Mouse (Mus musculus) adrenal gland, adult 18-20 months (tissue): ENCODE measurements at regions not wholly inside any gene's neighbourhood (a gene's known extent, or its start where the extent isn't known, plus 50 kb on each side); places are given as distances from the start of the nearest gene placed in this dataset.

ENCODE experiments used
- DNase-seq, 2 experiments: peaks; one replicate each; pipeline ENCODE4 v3.0.0; 2021 to 2022; ENCODE audit warnings: low spot score in 2 of 2

DNA sequence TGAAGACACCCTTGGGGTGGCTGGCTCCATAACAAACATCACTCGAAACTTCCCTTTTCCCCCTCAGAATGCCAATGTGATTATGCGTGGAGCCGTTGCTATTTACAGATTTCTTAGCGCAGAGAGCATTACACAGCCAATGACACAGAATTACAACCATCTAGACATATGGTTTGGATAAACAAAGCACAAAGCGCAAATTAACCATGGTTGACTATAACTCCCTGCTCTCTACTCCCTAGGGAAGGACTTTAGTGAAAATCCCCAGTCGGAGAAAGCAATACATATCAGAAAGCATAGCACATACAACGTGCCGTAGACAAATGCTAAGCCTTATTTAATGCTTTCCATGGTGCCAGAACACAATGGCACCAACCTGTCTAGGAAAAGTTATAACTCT lies 131.8 kb downstream of the Tshz3 start:
- no peak for DNase-seq

DNA sequence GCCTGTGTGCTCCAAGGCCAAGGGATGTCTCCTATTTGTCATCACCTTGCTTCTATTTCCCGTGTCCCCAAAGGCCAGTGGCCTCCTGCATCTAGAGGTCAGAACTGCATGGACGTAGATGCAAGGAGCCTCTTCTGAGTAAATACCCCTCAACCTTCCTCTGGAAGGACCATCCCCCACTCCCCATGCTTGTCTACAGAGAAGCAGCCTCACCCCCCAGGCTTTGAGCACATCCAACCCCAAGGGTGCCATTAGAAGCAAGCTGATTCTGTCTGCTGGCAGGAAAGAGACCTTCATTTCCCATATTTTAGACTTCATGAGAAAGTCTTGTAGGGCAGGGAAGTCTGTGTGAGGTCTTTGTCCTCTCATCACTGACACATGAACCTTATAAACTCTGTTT lies 132.2 kb downstream of the Tshz3 start:
- no peak for DNase-seq

DNA sequence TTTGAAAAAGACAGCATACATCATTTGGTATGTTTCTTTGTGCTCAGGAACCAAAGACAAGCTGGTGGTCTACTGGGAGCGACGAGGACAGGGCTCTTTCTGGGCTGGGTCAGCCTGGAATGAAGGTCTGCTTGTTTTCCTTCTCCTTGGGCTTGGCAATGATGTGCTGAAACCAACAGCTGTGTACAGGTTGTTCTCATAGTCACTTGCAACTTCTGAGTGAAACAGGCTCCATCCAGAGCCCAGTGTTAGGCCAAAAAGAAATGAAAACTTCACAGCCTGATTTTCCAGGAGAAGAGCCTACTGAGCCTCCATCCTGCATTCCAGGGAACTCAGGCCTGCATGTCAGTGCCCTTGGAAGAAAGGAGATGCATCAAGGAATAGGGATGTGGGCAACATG lies 150.4 kb downstream of the Tshz3 start:
- DNase-seq, result no peak

- DNase-seq, result no peak
Measured at GRCm38 (mm10) chr7:36851275-36851889, 153.5 kb downstream of the Tshz3 start.

GRCm38 (mm10) chr7:36854308-36854707 lies 156.4 kb downstream of the Tshz3 start:
- no peak for DNase-seq

DNA sequence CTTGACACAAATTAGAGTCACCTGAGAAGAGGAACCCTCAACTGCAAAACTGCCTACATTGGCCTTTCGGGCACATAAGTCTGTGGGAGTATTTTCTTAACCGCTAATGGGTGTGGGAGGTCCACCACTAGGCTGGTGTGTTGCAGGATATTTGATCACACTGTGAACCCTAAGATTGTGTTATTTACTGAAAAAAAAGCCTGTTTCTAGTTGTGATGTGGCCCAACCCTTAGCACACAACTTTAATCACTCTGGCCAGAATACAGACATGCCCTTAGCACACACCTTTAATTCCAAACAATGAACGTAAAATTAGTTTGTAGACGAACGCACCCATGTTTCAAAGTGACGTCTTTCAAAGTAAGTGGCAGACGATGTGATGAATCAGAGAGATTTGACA lies 161.5 kb downstream of the Tshz3 start:
- DNase-seq, result no peak

GRCm38 (mm10) chr7:36862481-36862880 lies 164.6 kb downstream of the Tshz3 start:
- DNase-seq, result no peak

DNA sequence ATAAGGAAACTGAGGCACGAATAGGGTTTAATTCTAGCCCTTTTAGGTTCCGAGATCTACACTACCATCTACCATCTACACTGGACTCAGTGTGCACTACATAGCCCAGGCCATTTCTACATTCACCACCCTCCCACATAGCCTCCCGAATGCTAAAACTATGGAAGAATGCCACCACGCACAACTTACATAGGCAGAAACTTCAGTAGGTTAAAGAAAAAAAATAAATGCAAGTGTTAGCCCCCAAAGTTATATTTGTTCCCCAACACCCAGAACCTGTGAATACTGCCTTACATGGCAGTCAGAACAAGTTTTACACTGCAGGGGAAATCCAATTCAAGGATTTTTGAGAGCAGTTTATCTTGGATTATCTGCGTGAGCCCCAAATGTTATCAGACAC lies 165.8 kb downstream of the Tshz3 start:
- no peak for DNase-seq

DNA sequence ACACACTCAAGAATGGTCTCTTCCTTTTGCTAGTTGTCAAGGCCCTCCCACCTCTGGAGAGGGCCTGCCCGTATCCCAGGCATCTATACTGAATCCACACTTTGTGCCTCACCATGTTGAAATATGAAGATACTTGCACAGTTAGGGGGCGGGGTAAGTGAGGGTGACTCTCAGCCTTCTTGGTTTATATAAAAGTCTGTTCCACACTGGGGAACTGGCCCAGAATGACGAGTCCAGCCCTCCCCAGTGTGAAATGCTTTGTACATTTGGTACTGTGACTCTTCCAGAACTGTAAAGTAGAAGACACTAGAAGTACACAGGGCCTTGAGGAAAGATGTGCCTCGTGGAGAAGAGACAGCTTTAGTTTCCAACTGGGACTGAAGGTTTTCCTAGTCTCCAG lies 166.8 kb downstream of the Tshz3 start:
- DNase-seq, result no peak

GRCm38 (mm10) chr7:36866602-36867001 lies 168.7 kb downstream of the Tshz3 start:
- no peak for DNase-seq

- DNase-seq, result no peak
Measured at GRCm38 (mm10) chr7:36874004-36874403, 176.1 kb downstream of the Tshz3 start.

DNA sequence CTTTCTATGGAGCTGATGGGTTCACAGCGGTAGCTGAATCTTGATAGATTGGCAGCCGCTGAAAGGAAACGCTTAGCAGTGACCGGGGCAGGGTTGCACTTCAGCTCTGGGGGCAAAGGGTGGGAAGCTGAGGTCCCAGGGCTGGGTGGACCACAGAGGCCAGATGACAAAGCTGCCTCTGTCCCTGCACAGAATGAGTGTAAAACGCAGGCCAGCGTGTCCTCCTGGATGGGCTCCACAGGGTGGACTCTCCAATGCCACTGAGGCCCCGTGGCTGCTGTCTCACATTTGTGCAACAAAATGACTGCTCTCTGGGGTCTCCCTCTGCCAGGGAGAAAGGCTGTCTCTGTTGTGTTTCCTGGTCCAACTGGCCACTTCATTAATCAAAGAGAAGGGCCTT lies 179.8 kb downstream of the Tshz3 start:
- no peak for DNase-seq

- DNase-seq, result no peak
Measured at GRCm38 (mm10) chr7:36892776-36893500, 195.0 kb downstream of the Tshz3 start.

GRCm38 (mm10) chr7:36896339-36896738 lies 198.4 kb downstream of the Tshz3 start:
- DNase-seq, result no peak

DNA sequence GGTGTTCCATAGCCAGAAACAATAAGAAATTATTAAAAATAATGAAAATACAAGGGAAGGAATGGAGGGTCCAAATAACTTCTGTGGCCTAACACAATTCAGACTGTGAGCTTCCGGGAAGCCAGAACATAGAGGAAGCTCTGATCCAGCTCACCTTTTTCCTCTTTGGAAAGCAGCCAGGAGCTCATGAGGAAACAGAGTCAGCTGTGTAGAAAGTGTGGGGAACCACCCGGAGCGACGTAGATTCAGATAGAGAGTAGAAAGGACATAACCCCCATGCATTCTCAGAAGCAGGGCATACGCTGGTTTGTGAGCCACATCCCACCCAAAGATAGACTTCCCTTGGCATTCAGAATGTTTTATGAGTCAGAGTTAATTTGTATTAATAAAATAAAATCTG lies 203.6 kb downstream of the Tshz3 start:
- DNase-seq, result no peak

GRCm38 (mm10) chr7:36913304-36913703 lies 215.4 kb downstream of the Tshz3 start:
- DNase-seq, result no peak

DNA sequence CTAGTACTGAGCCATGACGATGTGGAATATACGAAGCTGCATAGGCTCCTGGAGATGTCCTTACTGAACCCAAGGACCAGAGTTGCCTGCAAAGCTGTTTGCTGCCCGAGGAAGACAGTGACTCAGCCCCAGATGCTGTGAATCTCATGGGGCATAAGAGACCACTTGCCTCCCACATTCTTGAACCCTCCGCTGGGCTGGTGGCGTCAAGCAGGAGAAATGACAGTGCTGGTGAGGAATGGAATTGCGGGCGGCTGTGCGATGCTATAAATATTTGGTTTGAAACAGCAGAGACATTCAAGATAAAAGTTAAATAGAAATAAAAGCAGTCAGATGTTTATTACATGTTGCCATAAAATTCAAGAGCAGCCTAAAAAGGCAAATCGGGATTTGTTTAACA lies 216.3 kb downstream of the Tshz3 start:
- DNase-seq, result no peak

DNA sequence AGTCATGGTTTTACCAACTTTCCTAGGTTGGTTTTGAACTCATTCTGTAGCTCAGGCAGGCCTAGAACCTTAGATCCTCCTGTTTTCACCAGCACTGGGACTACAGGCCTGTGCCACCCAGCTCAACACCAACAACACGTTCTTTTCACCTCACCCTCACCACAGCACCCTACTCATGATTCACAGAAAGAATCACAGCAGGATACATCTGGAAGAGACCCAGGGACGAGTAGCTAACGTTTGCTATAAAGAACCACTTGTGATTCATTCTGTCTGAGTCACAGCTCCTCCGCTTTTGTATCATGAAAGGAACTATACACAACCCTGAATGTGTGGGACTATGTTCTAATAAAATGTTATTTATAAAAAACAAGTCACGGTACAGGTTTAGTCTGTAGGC lies 217.3 kb downstream of the Tshz3 start:
- no peak for DNase-seq

- DNase-seq, result no peak
Measured at GRCm38 (mm10) chr7:36917011-36917410, 219.1 kb downstream of the Tshz3 start.

- no peak for DNase-seq
Measured at GRCm38 (mm10) chr7:36919413-36919812, 221.5 kb downstream of the Tshz3 start.

DNA sequence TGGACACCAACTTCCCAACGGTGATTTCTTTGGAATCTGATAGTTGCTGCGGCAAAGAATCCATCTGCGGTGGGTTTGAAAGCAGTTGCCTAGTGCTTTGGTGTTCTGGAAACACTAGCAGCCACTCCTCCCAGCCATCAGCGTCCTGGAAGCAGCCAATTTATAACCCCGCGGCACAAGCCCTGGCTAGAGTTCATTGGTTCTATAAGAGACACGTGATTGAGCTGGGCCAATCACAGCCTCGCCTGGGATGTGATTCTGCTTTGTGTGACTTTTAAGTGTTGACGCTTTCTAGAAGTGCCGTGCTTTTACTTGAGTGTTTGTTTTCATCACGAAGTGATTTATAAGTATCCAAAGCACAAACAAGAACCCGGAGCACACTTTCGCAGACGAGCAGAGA lies 223.1 kb downstream of the Tshz3 start:
- no peak for DNase-seq

DNA sequence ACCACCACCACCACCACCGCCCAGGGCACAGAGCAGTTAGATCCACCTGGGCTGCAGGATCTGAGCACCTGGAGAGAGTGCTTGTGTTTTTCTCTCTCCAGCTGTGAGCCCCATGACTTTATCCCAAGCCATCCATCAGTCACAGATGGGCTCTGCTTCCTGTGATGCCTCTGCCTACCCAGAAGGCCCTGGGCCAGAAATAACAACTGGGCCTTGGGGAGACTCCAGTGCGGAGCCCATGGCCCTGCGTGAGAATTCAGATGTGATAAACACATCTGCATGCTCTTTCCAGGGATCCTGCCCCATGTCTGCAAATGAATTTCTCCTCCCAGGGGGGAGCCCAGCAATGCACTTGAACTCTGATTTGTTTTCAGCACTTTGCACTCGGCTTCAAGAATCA lies 235.6 kb downstream of the Tshz3 start:
- no peak for DNase-seq
